Mouse (Mus musculus) E14TG2a.4 (cell line): Measurements from ENCODE around the gene Rex1bd.

ENCODE experiments used
- CTCF ChIP-seq: conservative IDR thresholded peaks from 2 replicates; pipeline ENCODE4 v1.5.1; 2014; ENCODE audit warnings: low read length
- NANOG ChIP-seq: IDR thresholded peaks from 2 replicates; pipeline ENCODE4 v1.6.1; 2014; ENCODE audit warnings: borderline replicate concordance, low read length, mixed read lengths

- TF ChIP-seq CTCF (no peak), NANOG (no peak)
Measured at GRCm38 (mm10) chr8:70552836-70553235, 46.3 kb upstream of the Rex1bd start.
